Mouse (Mus musculus) heart, postnatal 0 days (tissue): ENCODE measurements at regions not wholly inside any gene's neighbourhood (a gene's known extent, or its start where the extent isn't known, plus 50 kb on each side); places are given as distances from the start of the nearest gene placed in this dataset.

ENCODE experiments used
- CTCF ChIP-seq: IDR thresholded peaks from 2 replicates; pipeline ENCODE4 v1.5.1; 2016; ENCODE audit warnings: antibody characterized with exemption, control low read depth, low read depth
- EP300 ChIP-seq: IDR thresholded peaks from 2 replicates; pipeline ENCODE4 v1.6.1; 2016; ENCODE audit warnings: antibody characterized with exemption, low read depth

GRCm38 (mm10) chr16:39286797-39287565 is 394.5 kb downstream of the Igsf11 start:
- TF ChIP-seq CTCF = no peak
- TF ChIP-seq EP300 = no peak
